Mouse (Mus musculus): ENCODE data around the gene Tmem108.

- no peak for TF ChIP-seq CTCF (conservative IDR thresholded peaks at IDR 0.05; ENCODE audit: low read length)
- TF ChIP-seq POU5F1 (IDR thresholded peaks at IDR 0.05; ENCODE audit: borderline replicate concordance, low read length): no peak
Measured at GRCm38 (mm10) chr9:103606056-103606455, 155.6 kb downstream of the Tmem108 start.
